Mouse (Mus musculus): Measurements from ENCODE around the gene Stx8.

DNA sequence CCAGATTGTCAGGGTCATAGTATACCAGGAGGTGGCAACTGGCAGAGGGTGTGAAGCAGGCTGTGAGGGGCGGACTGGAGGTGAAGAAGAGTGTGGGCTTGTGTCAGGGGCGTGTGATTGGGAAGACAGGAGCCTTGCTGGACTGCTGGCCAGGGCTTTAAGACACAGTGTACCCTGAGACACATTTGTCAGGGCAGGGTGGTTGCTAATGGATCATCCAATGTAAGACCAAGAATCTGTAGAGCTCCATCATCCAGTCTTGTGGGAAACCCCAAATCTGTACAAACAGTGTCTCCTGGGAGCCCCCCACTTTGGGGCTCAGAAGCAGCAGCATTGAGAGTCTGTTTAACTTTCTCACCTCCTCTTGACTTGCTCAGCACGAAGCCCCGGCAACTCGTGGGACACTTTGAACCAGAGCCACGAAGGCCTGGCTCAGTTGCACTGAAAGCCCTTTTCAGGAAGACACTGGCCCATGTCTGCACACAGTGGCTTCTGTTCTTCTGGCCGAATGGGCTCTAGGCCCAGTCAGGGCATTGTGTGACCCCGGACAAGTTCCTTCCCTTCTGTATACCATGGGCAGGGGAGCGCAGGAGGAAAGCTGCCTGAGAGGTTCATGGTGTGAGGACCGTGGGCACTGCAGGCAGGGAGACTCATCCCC lies 239.7 kb downstream of the Stx8 start:
- TF ChIP-seq CTCF (IDR thresholded peaks at IDR 0.05; ENCODE audit: low read depth, low read length) (no peak), POLR2A (IDR thresholded peaks at IDR 0.05; ENCODE audit: extremely low read depth, insufficient read depth, low read length) (no peak)
